Mouse (Mus musculus) thymus, adult 2 months (tissue): Measurements from ENCODE around the gene Gfra4.

Experiments used
- CTCF ChIP-seq: fragments of 200-500 bp; IDR thresholded peaks from 2 replicates; pipeline ENCODE4 v1.5.1; 2012; ENCODE audit warnings: mild to moderate bottlenecking, control low read depth, low read length, moderate library complexity, borderline replicate concordance; ENCODE audit not compliant: control insufficient read depth, poor library complexity, insufficient read depth; ENCODE audit errors: extremely low read depth
- POLR2A ChIP-seq: fragments of 200-500 bp; IDR thresholded peaks from 2 replicates; pipeline ENCODE4 v1.6.1; 2012; ENCODE audit warnings: mild to moderate bottlenecking, low read length, control low read depth, moderate library complexity; ENCODE audit not compliant: control insufficient read depth, poor library complexity, insufficient read depth; ENCODE audit errors: extremely low read depth

DNA sequence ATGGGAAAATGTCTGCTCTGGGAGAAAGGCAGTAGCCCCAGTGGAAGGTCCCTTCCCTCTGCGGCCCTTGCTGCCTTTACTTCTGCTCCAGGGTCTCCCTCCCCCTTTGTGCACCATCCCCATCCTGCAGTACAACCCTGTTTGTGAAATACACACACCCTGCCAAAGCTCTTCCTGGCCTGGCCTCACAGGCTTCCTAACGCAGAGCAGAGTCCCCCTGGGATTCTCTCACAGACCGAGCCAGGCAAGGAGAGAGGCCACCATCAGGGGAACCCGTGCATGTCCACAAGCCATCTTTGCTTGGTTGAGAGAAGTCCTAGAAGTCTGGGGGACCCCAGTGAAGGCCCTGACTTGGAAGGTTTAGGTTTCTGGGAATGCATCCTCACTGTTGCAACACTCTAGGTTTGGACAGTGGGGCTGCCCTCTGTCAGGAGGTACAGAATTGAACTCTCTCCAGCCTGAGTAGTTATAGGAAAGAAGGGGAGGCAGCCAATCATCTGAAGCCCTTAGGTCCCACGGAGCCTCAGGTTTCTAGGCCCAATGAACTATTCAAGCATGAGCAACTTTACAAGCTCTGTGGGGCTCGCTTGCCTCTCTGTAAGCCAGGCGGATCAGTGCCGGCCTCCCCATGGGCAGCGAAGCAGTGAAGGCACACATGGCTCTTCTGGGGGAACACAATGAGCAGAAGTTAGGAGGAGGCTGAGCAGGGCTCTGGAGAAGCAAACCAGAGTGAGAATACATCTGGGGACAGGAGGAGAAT is 17.1 kb upstream of the Gfra4 start:
- TF ChIP-seq CTCF (no peak), POLR2A (no peak)
